Mouse (Mus musculus) forebrain, embryonic 15.5 days (tissue): ENCODE measurements around the gene Sinhcaf. TPM values are rescaled to one million over a fixed set of nuclear protein-coding genes. Genes with fewer than 3 reads are reported as not detected.
A peak's percentile ranks its signal among the peaks of the same experiment; 100 is the strongest.
"Not testable (repeated sequence)": the region's sequence is repeated elsewhere in the genome, so short reads cannot be mapped to it uniquely, and the experiment has no call there.

ENCODE experiments used
- ATAC-seq: fragments of 200-750 bp; cut with Nextera tagmentation; replicated peaks from 2 replicates; pipeline ENCODE4 v1.8.0; 2017; ENCODE audit warnings: mild to moderate bottlenecking, moderate TSS enrichment, moderate library complexity
- H3K27ac ChIP-seq: fragments of 300-500 bp; sonication (generic); replicated peaks from 2 replicates; pipeline ENCODE4 v1.5.1; 2015; ENCODE audit warnings: mild to moderate bottlenecking, inconsistent platforms
- H3K27me3 ChIP-seq: fragments of 300-500 bp; sonication (generic); 2 replicates; pipeline ENCODE4 v1.6.1; 2015; ENCODE audit warnings: inconsistent platforms
- H3K36me3 ChIP-seq: fragments of 300-500 bp; sonication (generic); 2 replicates; pipeline ENCODE4 v1.6.1; 2015; ENCODE audit warnings: mild to moderate bottlenecking, inconsistent platforms
- H3K4me1 ChIP-seq: fragments of 300-500 bp; sonication (generic); 2 replicates; pipeline ENCODE4 v1.6.1; 2015; ENCODE audit warnings: inconsistent platforms
- H3K4me2 ChIP-seq: fragments of 300-500 bp; sonication (generic); replicated peaks from 2 replicates; pipeline ENCODE4 v1.6.1; 2015; ENCODE audit warnings: mild to moderate bottlenecking, inconsistent platforms
- H3K4me3 ChIP-seq: fragments of 300-500 bp; sonication (generic); 2 replicates; pipeline ENCODE4 v1.5.1; 2015; ENCODE audit warnings: mild to moderate bottlenecking, inconsistent platforms
- H3K9ac ChIP-seq: fragments of 300-500 bp; sonication (generic); replicated peaks from 2 replicates; pipeline ENCODE4 v1.6.1; 2015; ENCODE audit warnings: mild to moderate bottlenecking, inconsistent platforms
- H3K9me3 ChIP-seq: fragments of 300-500 bp; sonication (generic); 2 replicates; pipeline ENCODE4 v1.6.1; 2016; ENCODE audit warnings: inconsistent platforms
- WGBS: fragments of 180-500 bp; shearing (Covaris S2); methylation state at CpG from one replicate; pipeline ENCODE4 v1.1.7; 2015; ENCODE audit warnings: mixed read lengths; 5-methylcytosine and 5-hydroxymethylcytosine counted together
- polyA plus RNA-seq: library from polyadenylated mRNA; unstranded; fragments of >200 nt; fragmentation: Nextera tagmentation; extraction: Ambion mirVana; gene quantifications from 2 replicates; pipeline ENCODE4 v1.2.1, GENCODE M21; 2015

Gene Sinhcaf
- polyA plus RNA-seq, 1 experiment from 2014 or later, result 125 TPM

DNA sequence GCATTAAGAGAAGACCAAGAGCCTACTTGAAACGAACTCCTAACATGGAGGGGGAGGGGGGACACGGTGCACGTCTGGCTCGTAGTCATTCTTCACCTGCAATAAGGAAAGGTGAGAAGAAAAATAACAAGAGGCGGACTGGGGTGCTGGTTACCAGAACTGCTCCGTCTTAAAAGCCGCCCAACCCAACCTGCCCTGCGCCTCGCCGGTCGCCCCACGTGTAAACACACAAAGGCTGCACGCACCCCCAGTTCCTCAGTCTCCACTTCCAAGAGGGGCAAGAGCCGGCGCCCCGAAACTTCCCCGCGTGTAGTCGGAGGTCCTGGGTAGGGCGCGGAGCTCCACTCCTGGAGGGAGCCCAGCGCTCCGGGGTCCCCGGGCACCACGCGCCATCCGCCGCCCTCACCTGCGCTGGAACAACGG is 1.9 kb downstream of the Sinhcaf start:
- Histone ChIP-seq H3K9ac (peak overlapping the region; percentile 92), H3K4me3 (peak overlapping the region; percentile 99)

DNA sequence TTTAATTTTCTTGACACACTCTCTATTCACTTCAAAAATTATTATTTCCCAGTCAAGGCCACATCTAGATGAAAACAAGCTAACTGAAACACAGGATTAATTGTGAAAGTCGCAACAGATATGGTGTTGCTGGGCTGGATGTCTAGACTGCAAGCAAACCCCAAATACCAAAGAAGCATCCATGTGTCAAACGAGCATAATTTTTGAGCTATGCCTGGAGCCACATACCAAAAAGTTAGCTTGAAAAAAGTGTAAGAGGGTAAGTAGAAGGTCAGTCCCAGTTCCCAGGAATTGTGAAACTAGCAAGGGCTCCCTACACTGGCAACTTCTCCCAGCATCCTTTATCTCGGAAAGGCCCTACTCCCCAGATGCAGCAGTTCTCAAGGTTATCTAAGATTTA is 2.6 kb downstream of the Sinhcaf start:
- no peaks in the 10 kb centered on the region for H3K36me3 ChIP-seq
- no peak for ATAC-seq
- peak overlapping the region; percentile 99 for H3K4me3 ChIP-seq
- H3K27me3 ChIP-seq, result no peaks in the 10 kb centered on the region
- H3K4me2 ChIP-seq, result peak overlapping the region; percentile 79
- H3K4me1 ChIP-seq, result peaks cover 34% of the 10 kb centered on the region
- no peaks in the 10 kb centered on the region for H3K9me3 ChIP-seq
- H3K9ac ChIP-seq, result peak overlapping the region; percentile 28
- no peak overlapping the region for H3K27ac ChIP-seq
- 19% methylated on average over 3 of the region's 3 CpGs for WGBS

More for the DNA sequence above, 1.9 kb downstream of the Sinhcaf start:
- Histone ChIP-seq H3K4me2 (peak overlapping the region; percentile 79), H3K4me1 (peaks cover 34% of the 10 kb centered on the region), H3K27ac (peak overlapping the region; percentile 88), H3K9me3 (no peaks in the 10 kb centered on the region), H3K36me3 (no peaks in the 10 kb centered on the region), H3K27me3 (no peaks in the 10 kb centered on the region)
- ATAC-seq, result no peak; the same call in 1 of the 2 replicates
- under 1% methylated on average over 29 of the region's 30 CpGs for WGBS

DNA sequence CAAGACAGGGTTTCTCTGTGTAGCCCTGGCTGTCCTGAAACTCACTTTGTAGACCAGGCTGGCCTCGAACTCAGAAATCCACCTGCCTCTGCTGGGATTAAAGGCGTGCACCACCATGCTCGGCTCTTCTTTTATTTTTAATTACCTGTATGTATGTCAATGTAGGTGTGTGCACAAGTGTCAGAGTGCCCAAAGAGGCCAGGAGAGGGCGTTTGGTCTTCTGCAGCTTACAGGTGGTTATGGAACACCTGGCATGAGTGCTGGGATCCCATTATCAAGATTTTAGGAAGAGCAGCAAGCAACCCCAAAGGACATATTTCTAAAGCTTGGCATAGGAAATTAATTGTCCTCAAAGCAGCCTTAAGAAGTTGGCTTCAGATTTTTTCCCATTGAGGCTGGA is 3.9 kb downstream of the Sinhcaf start:
- no peak overlapping the region for H3K9ac ChIP-seq
- H3K4me3 ChIP-seq, result no peak overlapping the region
- 71% methylated on average over 4 of the region's 4 CpGs for WGBS
- no peak overlapping the region for H3K4me2 ChIP-seq
- H3K27me3 ChIP-seq, result no peaks in the 10 kb centered on the region
- ATAC-seq, result no peak
- H3K9me3 ChIP-seq, result no peaks in the 10 kb centered on the region
- no peak overlapping the region for H3K27ac ChIP-seq
- peaks cover 34% of the 10 kb centered on the region for H3K4me1 ChIP-seq
- no peaks in the 10 kb centered on the region for H3K36me3 ChIP-seq

DNA sequence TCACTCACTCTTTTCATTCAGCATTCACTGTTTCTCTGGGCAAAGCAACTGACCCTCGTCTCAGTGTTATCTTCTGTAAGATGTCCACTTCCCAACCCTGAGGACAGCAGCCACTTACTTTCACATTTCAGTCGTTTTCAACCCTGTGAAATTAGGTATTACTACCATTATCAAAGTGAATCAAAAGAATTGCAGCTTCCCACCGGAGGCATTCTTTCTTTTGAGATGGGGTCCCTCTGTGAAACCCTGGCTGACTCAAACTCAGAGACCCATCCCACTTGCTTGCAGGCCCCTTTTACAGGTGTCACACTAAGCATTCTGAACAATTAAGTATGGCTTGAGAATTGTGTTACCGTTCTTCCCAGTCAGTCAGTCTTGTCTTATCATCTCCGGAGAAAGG is 4.4 kb downstream of the Sinhcaf start:
- Histone ChIP-seq H3K4me3 (no peak overlapping the region), H3K27ac (no peak overlapping the region), H3K36me3 (no peaks in the 10 kb centered on the region), H3K9ac (no peak overlapping the region), H3K9me3 (no peaks in the 10 kb centered on the region), H3K4me2 (no peak overlapping the region), H3K27me3 (no peaks in the 10 kb centered on the region), H3K4me1 (peaks cover 29% of the 10 kb centered on the region)
- ATAC-seq, result no peak
- 50% methylated on average over 5 of the region's 5 CpGs for WGBS

DNA sequence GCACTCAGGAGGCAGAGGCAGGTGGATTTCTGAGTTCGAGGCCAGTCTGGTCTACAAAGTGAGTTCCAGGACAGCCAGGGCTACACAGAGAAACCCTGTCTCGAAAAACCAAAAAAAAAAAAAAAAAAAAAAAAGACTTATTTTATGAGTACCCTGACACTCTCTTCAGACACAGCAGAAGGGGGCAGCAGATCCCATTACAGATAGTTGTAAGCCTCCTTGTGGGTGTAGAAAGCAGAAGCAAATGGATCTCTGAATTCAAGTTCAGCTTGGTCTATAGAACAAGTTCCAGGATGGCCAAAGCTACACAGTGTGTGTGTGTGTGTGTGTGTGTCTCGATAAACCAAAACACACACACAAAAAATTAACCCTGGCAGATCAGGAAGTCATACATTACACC is 5.9 kb downstream of the Sinhcaf start:
- H3K27me3 ChIP-seq, H3K9me3 ChIP-seq, H3K36me3 ChIP-seq, H3K9ac ChIP-seq, ATAC-seq, H3K4me2 ChIP-seq, H3K27ac ChIP-seq, H3K4me3 ChIP-seq: not testable (repeated sequence)
- H3K4me1 ChIP-seq, result peaks cover 26% of the 10 kb centered on the region
- whole genome bisulfite sequencing, result 60% methylated on average over 3 of the region's 3 CpGs

DNA sequence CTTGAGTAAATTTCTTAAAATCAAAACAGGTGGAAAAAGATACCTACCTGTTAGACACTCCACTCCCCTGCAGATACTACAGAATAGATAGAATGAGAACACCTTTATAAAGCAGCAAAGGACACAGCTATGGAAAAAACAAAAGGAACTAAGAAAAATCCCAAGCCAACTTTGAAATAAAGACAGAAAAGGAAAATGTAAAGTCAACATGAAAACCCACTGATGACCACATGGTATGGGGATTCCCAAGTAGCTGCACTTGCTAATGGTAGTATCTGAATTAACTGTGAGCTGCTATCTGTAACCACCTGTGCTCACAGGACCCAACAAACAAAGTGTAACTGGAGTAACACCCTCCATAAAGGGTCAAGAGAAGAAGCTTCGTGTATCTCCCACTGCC is 8.6 kb downstream of the Sinhcaf start:
- no peaks in the 10 kb centered on the region for H3K9me3 ChIP-seq
- H3K36me3 ChIP-seq, result no peaks in the 10 kb centered on the region
- no peaks in the 10 kb centered on the region for H3K27me3 ChIP-seq
- H3K4me1 ChIP-seq, result peaks cover 8% of the 10 kb centered on the region
- H3K4me2 ChIP-seq, result no peak overlapping the region
- no peak for ATAC-seq
- no peak overlapping the region for H3K4me3 ChIP-seq
- WGBS, result 58% methylated on average over 1 of the region's 1 CpGs
- H3K27ac ChIP-seq, result no peak overlapping the region
- no peak overlapping the region for H3K9ac ChIP-seq

DNA sequence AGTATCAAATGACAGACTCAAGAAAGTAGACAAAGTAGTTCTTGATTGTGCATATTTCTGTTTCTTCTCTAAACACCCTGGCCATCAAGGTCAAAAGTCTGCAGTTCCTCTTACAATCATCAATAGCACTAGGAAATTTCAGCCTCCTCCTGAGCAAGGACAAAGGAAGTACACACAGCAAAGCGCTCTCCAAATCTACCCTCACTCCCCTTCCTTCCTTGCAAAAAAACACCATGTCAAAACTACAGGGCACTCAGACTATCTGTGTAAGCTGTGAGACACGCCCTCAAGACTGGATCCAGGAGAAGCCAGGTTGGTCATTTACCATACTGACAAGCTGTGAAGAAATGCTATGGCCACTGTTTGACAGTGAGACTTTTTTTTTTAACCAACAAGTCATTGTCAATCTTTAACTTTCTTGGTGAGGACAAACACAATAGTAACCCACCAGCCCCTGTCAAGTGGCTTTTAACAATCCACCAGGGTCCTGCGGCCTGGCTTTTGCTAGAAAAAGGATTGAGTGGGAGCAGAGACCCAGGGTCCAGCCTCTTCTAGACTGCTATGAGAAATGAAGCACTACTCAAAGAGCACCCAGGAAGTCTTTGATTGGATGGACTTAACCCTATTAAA is 11.2 kb downstream of the Sinhcaf start:
- Histone ChIP-seq H3K4me2 (no peak overlapping the region), H3K9ac (no peak overlapping the region), H3K4me1 (no peaks in the 10 kb centered on the region), H3K9me3 (no peaks in the 10 kb centered on the region), H3K27me3 (no peaks in the 10 kb centered on the region), H3K4me3 (no peak overlapping the region), H3K36me3 (peaks cover 14% of the 10 kb centered on the region), H3K27ac (no peak overlapping the region)
- no peak for ATAC-seq
- 64% methylated on average over 3 of the region's 3 CpGs for WGBS

DNA sequence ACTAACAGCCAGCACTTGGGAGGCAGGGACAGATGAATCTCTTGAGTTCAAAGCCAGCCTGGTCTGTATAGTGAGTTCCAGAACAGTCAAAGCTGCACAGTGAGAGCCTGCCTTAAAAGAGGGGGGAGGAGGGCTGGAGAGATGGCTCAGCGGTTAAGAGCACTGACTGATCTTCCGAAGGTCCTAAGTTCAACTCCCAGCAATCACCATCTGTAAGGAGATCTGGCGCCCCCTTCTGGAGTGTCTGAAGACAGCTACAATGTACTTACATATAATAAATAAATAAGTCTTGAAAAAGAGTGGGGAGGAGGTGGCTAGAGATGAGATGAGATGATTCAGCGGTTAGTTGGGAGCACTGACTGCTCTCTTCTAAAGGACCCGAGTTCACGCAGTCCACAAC is 15.0 kb downstream of the Sinhcaf start:
- H3K9me3 ChIP-seq, result no peaks in the 10 kb centered on the region
- H3K4me1 ChIP-seq, result no peaks in the 10 kb centered on the region
- H3K4me2 ChIP-seq, result no peak overlapping the region
- no peak overlapping the region for H3K4me3 ChIP-seq
- no peak overlapping the region for H3K27ac ChIP-seq
- no peaks in the 10 kb centered on the region for H3K27me3 ChIP-seq
- H3K36me3 ChIP-seq, result peaks cover 39% of the 10 kb centered on the region
- no peak overlapping the region for H3K9ac ChIP-seq
- whole genome bisulfite sequencing, result 81% methylated on average over 6 of the region's 6 CpGs
- no peak for ATAC-seq

DNA sequence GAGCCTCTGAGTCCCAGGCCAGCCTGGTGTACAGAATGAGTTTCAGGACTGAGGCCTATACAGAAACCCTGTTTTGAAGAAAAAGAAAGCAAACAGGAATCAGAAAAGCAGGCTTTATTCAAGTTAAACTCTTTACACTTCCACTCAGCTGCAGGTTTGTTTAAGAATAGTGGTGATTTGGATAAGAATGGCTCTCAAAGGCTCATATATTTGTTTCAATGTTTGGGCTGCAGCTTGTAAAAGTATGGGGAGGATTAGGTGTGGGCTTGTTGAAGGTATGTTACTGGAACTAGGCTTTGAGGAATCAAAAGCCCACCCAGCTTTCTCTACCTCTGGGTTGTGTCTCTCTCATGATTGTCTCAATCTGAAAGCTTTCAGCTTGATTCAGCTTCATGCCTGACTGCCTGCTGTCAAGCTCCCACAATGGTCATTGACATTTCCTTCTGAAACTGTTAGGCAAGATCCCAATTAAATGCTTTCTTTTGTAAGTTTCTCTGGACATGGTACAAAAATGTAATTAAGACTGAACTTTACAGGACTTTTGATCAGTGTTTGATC is 27.3 kb downstream of the Sinhcaf start:
- no peaks in the 10 kb centered on the region for H3K27me3 ChIP-seq
- H3K4me3 ChIP-seq, result no peak overlapping the region
- no peaks in the 10 kb centered on the region for H3K4me1 ChIP-seq
- ATAC-seq, result no peak
- H3K4me2 ChIP-seq, result no peak overlapping the region
- H3K9ac ChIP-seq, result no peak overlapping the region
- no peak overlapping the region for H3K27ac ChIP-seq
- no peaks in the 10 kb centered on the region for H3K9me3 ChIP-seq
- H3K36me3 ChIP-seq, result peaks cover 19% of the 10 kb centered on the region

DNA sequence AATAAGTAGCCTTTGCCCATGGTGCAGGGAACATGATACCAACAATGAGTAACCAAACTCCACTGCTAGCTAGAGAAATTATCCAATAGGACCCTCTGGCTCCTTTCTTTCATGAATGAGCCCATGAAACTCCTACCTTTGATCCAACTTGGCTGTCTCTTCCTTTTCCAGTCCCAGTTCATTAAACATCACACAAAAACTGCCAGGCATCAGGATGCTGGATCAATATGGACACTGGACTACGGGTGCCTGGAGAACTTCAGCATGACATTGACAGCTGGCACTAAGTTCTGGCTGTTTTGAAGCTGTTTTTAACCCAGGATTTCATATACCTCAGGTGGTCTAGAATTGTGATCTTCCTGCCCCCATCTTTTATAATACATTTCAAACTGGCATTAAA is 28.6 kb downstream of the Sinhcaf start:
- Histone ChIP-seq H3K27ac (no peak overlapping the region), H3K27me3 (no peaks in the 10 kb centered on the region), H3K9me3 (no peaks in the 10 kb centered on the region), H3K9ac (no peak overlapping the region), H3K4me2 (no peak overlapping the region), H3K36me3 (peaks cover 15% of the 10 kb centered on the region), H3K4me1 (no peaks in the 10 kb centered on the region), H3K4me3 (no peak overlapping the region)
- no peak for ATAC-seq
- WGBS, result 69% methylated on average over 1 of the region's 1 CpGs

DNA sequence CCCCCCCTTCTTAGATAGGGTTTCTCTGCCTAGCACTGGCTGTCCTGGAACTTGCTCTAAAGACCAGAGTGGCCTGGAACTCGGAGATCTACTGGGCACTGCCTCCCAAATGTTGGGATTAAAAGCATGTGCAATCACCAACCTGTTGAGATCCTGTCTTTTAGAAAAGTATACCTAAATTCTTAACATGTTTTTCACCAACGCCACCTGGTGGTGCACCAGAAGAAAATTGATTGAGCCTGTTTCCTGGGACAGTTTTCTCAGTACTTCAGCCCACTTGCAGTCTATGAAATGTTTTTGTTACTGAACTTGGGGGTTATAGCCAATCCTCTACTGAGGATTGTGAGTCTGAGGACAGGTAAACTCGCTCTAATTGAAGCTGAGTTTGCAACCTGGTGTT is 29.4 kb downstream of the Sinhcaf start:
- WGBS, result 42% methylated on average over 3 of the region's 3 CpGs
- Histone ChIP-seq H3K36me3 (peaks cover 15% of the 10 kb centered on the region), H3K27me3 (no peaks in the 10 kb centered on the region), H3K4me2 (no peak overlapping the region), H3K9me3 (no peaks in the 10 kb centered on the region), H3K9ac (no peak overlapping the region), H3K27ac (no peak overlapping the region), H3K4me1 (no peaks in the 10 kb centered on the region), H3K4me3 (no peak overlapping the region)
- ATAC-seq, result no peak

DNA sequence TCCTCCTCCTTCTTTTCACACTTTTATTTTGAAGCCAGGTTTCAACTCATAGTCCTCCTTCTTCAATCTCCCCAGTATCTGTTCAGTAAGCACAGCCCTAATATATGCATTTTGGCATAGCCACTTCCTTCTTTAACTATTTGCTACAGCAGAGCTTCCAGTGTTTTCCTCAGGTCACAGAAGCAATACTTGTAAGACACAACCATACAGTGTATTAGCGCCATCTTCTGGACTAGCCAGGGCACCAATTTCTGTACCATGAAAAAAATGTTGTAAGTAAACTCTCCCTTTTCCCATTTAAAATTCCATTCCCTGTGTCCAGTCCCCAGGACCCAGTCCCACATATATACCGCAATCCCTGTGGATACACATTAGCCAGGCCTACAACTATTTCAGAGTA is 32.3 kb downstream of the Sinhcaf start:
- H3K9ac ChIP-seq, result no peak overlapping the region
- H3K4me3 ChIP-seq, result no peak overlapping the region
- no peak overlapping the region for H3K4me2 ChIP-seq
- H3K9me3 ChIP-seq, result no peaks in the 10 kb centered on the region
- no peaks in the 10 kb centered on the region for H3K36me3 ChIP-seq
- no peaks in the 10 kb centered on the region for H3K4me1 ChIP-seq
- no peak overlapping the region for H3K27ac ChIP-seq
- 15% methylated on average over 2 of the region's 2 CpGs for WGBS
- no peaks in the 10 kb centered on the region for H3K27me3 ChIP-seq
- peak; percentile 83; the same call in 1 of the 2 replicates for ATAC-seq

DNA sequence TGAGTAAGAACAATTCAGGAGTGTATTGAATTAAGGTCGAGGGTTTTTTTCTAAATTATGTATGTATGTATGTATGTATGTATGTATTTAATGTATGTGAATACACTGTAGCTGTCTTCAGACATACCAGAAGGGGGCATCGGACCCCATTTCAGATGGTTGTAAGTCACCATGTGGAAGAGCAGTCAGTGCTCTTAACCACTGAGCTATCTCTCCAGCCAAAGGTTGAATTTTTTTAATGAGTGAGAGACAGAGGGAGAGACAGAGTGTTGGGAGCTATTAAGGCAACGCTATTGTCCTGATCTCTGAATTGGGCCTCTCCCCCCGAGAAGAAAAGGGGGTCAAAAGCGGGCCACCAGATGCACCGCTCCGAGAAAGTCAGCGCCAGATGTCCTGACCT is 34.4 kb downstream of the Sinhcaf start:
- H3K4me2 ChIP-seq, H3K9ac ChIP-seq, H3K4me3 ChIP-seq, H3K27ac ChIP-seq, H3K9me3 ChIP-seq, H3K4me1 ChIP-seq, H3K27me3 ChIP-seq, H3K36me3 ChIP-seq, ATAC-seq: not testable (repeated sequence)
- WGBS, result 87% methylated on average over 8 of the region's 8 CpGs
